ENCODE assay signal across 20 mouse cellular contexts in genomic region chr16:62734359-62734758, GRCm38 (mm10).
"Had no signal": no experiment of that assay in that cellular context is flagged by ENCODE, and none has a peak within 500 bp of the region (broad histone marks: within the 10 kb centered on the region; RNA-seq: fewer than 3 reads in every experiment).

No protein-coding gene starts in this region.

- H3K4me2 ChIP-seq: liver, embryonic 13.5 days; liver, embryonic 15.5 days; lung, embryonic 15.5 days; midbrain, embryonic 11.5 days; midbrain, embryonic 13.5 days; midbrain, embryonic 15.5 days; neural tube, embryonic 13.5 days; neural tube, embryonic 15.5 days had no signal

- H3K9me3 ChIP-seq: liver, embryonic 13.5 days; liver, embryonic 15.5 days; lung, embryonic 15.5 days; megakaryocyte, embryonic 14.5 days; midbrain, embryonic 13.5 days; midbrain, embryonic 15.5 days; neural tube, embryonic 13.5 days; neural tube, embryonic 15.5 days had no signal

- ATAC-seq: liver, postnatal 0 days; midbrain, embryonic 13.5 days; midbrain, embryonic 15.5 days had no signal

- H3K4me3 ChIP-seq: liver, embryonic 13.5 days; liver, embryonic 15.5 days; lung, embryonic 15.5 days; megakaryocyte, embryonic 14.5 days; midbrain, embryonic 13.5 days; midbrain, embryonic 15.5 days; neural tube, embryonic 13.5 days; neural tube, embryonic 15.5 days had no signal

- H3K9ac ChIP-seq: liver, embryonic 13.5 days; liver, embryonic 15.5 days; liver, postnatal 0 days; lung, embryonic 15.5 days; midbrain, embryonic 13.5 days; midbrain, embryonic 15.5 days; neural tube, embryonic 13.5 days; neural tube, embryonic 15.5 days had no signal

- H3K4me1 ChIP-seq: liver, embryonic 13.5 days; liver, embryonic 15.5 days; lung, embryonic 15.5 days; megakaryocyte, embryonic 14.5 days; midbrain, embryonic 13.5 days; midbrain, embryonic 15.5 days; neural tube, embryonic 13.5 days; neural tube, embryonic 15.5 days had no signal

- H3K36me3 ChIP-seq: lung, embryonic 15.5 days; midbrain, embryonic 15.5 days; neural tube, embryonic 15.5 days had no signal

- H3K27me3 ChIP-seq: liver, embryonic 13.5 days; liver, embryonic 15.5 days; lung, embryonic 15.5 days; megakaryocyte, embryonic 14.5 days; midbrain, embryonic 13.5 days; midbrain, embryonic 15.5 days; neural tube, embryonic 13.5 days; neural tube, embryonic 15.5 days had no signal

- DNase-seq: liver, embryonic 13.5 days; liver, postnatal 0 days; lung, adult 2 months; retina, postnatal 1 day; right cerebral cortex, adult 18-20 months; right cerebral cortex, postnatal 25 days; right cerebral cortex, postnatal 4 days; spleen, adult 18-20 months; thymus, adult 18-20 months; thymus, postnatal 14 days; thymus, postnatal 36 days had no signal

- H3K27ac ChIP-seq: liver, embryonic 13.5 days; liver, embryonic 15.5 days; lung, embryonic 15.5 days; macrophage; midbrain, embryonic 13.5 days; midbrain, embryonic 15.5 days; neural tube, embryonic 13.5 days; neural tube, embryonic 15.5 days had no signal
